Mouse (Mus musculus) cerebellum, postnatal 10 days (tissue): Measurements from ENCODE around the gene Pou1f1.

Source experiments
- DNase-seq, 2 experiments: peaks; one replicate each; pipeline ENCODE4 v3.0.0; 2021; ENCODE audit warnings: mixed read lengths in 2 of 2

The Pou1f1 gene

DNA sequence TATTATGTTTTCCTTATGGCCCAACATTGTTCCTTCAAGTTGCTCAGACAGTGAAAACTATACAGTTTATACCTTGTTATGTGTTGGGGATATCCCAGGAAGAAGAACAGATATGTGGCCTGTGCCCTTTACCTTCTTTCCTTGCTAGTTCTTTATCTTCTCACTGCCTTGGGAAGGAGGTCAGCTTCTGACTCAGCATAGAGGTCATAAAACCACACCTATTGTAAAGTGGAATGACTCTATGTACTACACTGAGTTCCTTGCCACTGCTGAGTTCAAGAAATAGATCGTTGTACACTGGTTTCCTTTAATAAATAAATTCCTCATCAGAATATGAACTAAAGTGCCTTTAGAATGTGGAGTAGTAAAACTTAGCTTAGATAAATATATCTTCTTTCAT is 44.6 kb downstream of the Pou1f1 start:
- no peak for DNase-seq

DNA sequence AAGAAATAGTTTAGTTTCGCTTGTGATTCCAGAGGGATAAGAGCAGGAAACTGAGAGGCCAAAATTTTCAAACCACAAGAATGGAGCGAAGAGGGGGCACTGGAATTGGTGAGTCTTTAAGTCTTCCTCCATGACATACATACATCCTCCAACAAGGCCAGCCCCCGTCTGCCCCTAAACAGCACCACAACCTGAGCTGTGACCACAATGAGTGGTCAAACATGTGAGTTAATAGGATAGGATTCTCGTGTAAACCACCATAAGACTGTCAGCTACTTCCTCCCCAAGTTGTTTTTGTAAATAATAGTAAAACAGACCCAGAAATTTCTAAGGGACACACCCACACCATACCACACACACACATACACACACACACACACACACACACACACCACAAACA is 48.5 kb downstream of the Pou1f1 start:
- no peak for DNase-seq

DNA sequence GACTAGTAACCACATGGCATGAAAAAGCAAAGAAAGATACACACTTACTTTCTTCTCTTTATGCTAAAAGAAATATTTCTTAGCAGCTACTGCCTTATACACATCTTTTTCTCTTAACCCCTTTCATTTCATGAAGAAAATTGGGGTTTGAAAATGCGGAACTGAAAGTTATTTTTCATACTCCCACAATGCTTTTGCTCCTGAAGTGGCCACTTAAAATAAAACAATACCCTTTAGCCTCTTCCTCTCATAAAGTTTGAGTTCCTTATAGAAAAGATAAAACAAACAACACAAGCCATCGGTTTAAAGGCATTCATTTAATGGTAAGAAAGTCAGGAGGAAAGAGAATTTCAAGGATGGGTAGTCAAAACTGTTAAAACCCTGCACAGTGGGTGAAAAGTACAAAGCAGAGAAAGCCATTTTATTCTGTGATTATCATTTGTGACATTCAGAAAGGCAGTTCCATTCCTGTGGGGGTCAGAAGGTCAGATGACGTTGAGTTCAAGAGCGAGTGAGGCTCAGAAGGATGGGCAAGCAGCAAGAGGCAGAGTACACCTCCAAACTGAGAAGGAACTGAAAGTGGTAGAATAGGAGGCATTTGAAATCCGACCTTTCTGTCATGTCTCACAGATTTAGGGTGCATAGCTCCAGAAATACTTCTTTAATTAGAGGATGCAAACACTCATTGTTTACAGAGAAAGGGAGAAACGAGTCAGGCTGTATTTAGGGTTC is 57.2 kb downstream of the Pou1f1 start:
- no peak for DNase-seq
